Mouse (Mus musculus): Measurements from ENCODE around the gene Cypt12. TPM values are rescaled to one million over a fixed set of nuclear protein-coding genes. Genes with fewer than 3 reads are reported as not detected.

Cypt12 gene
- not detected for total RNA-seq (2021)
- long read RNA-seq, experiment 1: 0 reads
- long read RNA-seq, experiment 2: 0 reads

GRCm38 (mm10) chr3:17948299-17948698 lies at the start of gene Cypt12:
Cypt12 (plus strand) TSS chr3:17948410.
- no peak for DNase-seq

DNA sequence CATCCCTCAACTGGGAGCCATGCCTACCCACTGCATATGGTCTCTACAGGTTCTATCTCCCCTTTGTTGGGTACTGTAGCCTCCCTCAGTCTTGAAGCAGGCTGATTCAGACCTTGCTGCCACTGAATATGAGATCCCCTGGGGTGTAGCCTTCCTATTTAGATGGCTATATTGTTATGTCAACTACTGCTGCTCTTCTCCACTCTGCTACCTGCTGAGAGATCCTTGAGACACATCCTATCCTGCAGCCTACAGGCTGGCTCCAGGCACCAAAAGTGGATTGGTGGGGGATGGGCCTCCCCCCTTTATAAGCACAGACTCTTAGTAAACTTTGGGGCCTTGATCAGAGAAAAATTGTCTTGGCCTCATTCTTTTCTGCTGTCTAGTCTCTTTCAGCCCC lies 34.4 kb upstream of the Cypt12 start:
- no peak for DNase-seq

DNA sequence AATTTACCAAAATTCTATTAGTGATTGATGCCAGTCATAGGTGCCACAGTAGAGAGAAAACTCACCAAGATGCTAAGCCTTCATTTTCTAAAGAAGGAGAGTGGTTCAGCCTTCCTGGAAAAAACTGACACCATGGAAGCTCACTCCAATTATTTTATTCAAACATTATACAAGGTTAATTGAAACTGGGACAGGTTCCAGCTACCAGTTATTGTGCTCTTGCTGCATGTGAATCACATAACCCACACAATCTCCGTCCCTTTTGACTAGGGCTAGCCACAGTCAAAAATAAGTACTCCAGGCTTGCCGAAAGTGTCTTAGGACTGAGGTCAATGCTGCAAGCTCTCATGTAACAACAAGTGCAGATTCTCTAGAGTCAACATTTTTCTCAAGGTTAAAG lies 8.0 kb upstream of the Cypt12 start:
- no peak for DNase-seq

Measured in adrenal gland, postnatal 36 days (tissue).